Mouse (Mus musculus): ENCODE measurements around the gene Rhpn2. TPM values are rescaled to one million over a fixed set of nuclear protein-coding genes. Genes with fewer than 3 reads are reported as not detected.

Gene Rhpn2
- polyA plus RNA-seq, 1 experiment from 2014 or later = not detected

DNA sequence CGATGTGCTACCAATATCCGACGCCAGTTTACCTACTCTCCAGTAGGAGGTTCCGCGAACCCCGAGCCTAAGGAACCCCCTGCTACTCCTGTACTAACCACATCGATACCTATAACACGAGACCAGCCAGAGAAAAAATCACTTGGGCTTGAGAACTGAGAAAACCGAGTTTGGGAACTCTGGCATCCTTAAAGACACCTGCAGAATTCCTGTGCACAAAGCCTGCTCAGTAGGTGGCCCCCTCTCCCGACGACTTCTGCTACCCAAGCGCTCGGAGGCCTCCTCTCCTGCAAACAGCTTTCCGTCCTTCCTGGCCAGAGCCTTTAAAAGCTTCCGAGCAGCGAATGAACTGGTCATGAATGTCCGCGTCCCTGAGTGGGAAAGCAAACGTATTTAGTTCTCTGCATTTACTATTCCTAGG, 729 bp upstream of the Rhpn2 start:
- WGBS (ENCODE audit: missing documents) = 4% methylated on average over 18 of the region's 19 CpGs
- H3K4me3 ChIP-seq (ENCODE audit: inconsistent target) = peak overlapping the region; percentile 11
- no peak overlapping the region for H3K27ac ChIP-seq
- no peaks in the 10 kb centered on the region for H3K36me3 ChIP-seq (ENCODE audit: inconsistent target)
- no peaks in the 10 kb centered on the region for H3K79me2 ChIP-seq (ENCODE audit: inconsistent target)

- Histone ChIP-seq H3K4me3 (ENCODE audit: inconsistent target) (no peak overlapping the region; the same call in 1 of the 2 replicates), H3K79me2 (ENCODE audit: inconsistent target) (no peaks in the 10 kb centered on the region), H3K36me3 (ENCODE audit: inconsistent target) (no peaks in the 10 kb centered on the region), H3K27ac (no peak overlapping the region)
- WGBS (ENCODE audit: missing documents) = 1% methylated on average over 51 of the region's 51 CpGs
Observed at GRCm38 (mm10) chr7:35334527-35335452, 820 bp downstream of the Rhpn2 start.

GRCm38 (mm10) chr7:35340196-35340595, 6.2 kb downstream of the Rhpn2 start:
- Histone ChIP-seq H3K79me2 (ENCODE audit: inconsistent target) (no peaks in the 10 kb centered on the region), H3K4me3 (ENCODE audit: inconsistent target) (no peak overlapping the region), H3K27ac (no peak overlapping the region), H3K36me3 (ENCODE audit: inconsistent target) (no peaks in the 10 kb centered on the region)
- 65% methylated on average over 5 of the region's 5 CpGs for WGBS (ENCODE audit: missing documents)

DNA sequence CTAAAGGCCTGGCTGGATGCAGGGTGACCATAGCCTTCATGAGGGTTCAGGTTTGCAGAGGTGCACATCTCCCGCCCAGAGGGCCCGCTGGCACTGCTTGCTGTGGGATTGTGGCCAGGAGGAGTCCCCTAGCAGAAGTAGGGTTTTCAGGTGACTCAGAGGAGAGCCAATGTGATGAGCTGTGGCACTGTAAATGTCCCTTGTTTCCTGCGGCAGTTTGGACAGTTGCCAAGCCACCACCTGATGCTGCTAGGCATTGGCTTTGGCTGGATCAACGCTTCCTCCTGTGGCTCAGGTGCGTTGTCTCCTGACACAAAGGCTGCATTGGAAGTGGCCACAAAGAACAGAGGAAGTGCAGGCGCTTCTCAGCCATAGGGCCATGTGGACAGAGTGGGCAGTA, 7.3 kb downstream of the Rhpn2 start:
- H3K4me3 ChIP-seq (ENCODE audit: inconsistent target) = no peak overlapping the region
- H3K36me3 ChIP-seq (ENCODE audit: inconsistent target) = no peaks in the 10 kb centered on the region

GRCm38 (mm10) chr7:35342498-35342897, 8.5 kb downstream of the Rhpn2 start:
- H3K27ac ChIP-seq = no peak overlapping the region
- no peaks in the 10 kb centered on the region for H3K79me2 ChIP-seq (ENCODE audit: inconsistent target)
- H3K36me3 ChIP-seq (ENCODE audit: inconsistent target) = no peaks in the 10 kb centered on the region
- H3K4me3 ChIP-seq (ENCODE audit: inconsistent target) = no peak overlapping the region
- WGBS (ENCODE audit: missing documents) = 82% methylated on average over 4 of the region's 4 CpGs

More for the DNA sequence above, 7.3 kb downstream of the Rhpn2 start:
- WGBS (ENCODE audit: missing documents) = 68% methylated on average over 6 of the region's 6 CpGs
- Histone ChIP-seq H3K27ac (no peak overlapping the region), H3K79me2 (ENCODE audit: inconsistent target) (no peaks in the 10 kb centered on the region)

DNA sequence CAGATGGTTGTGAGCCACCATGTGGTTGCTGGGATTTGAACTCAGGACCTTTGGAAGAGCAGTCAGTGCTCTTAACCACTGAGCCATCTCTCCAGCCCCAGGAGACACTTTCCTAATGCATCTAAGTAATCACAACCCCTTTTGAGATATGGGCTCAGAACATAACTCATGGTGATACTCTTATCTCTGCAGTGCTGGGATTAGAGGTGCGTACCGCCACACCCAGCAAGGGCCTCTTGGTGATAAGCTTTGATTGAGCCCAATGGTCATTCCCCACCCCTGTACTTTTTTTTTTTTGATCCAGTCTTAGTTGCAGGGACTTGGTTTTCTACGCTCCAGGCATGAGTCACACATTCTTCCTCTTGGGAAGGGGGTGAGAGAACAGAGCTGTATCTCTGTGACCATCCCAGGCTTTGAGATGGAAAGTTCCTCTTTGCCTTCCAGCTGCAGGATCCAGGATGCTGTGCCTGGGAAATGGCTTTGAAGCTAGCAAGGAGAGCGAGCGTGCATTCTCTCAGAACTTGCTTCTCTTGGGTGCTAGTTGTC, 10.9 kb downstream of the Rhpn2 start:
- Histone ChIP-seq H3K79me2 (ENCODE audit: inconsistent target) (no peaks in the 10 kb centered on the region), H3K4me3 (ENCODE audit: inconsistent target) (no peak overlapping the region), H3K27ac (no peak overlapping the region), H3K36me3 (ENCODE audit: inconsistent target) (no peaks in the 10 kb centered on the region)
- 91% methylated on average over 5 of the region's 5 CpGs for WGBS (ENCODE audit: missing documents)

GRCm38 (mm10) chr7:35347918-35348700, 14.1 kb downstream of the Rhpn2 start:
- Histone ChIP-seq H3K36me3 (ENCODE audit: inconsistent target) (no peaks in the 10 kb centered on the region), H3K27ac (no peak overlapping the region), H3K4me3 (ENCODE audit: inconsistent target) (no peak overlapping the region), H3K79me2 (ENCODE audit: inconsistent target) (no peaks in the 10 kb centered on the region)
- 68% methylated on average over 15 of the region's 18 CpGs for WGBS (ENCODE audit: missing documents)

GRCm38 (mm10) chr7:35349022-35349421, 15.1 kb downstream of the Rhpn2 start:
- 88% methylated on average over 4 of the region's 4 CpGs for WGBS (ENCODE audit: missing documents)
- no peaks in the 10 kb centered on the region for H3K36me3 ChIP-seq (ENCODE audit: inconsistent target)
- H3K27ac ChIP-seq = no peak overlapping the region
- no peaks in the 10 kb centered on the region for H3K79me2 ChIP-seq (ENCODE audit: inconsistent target)
- H3K4me3 ChIP-seq (ENCODE audit: inconsistent target) = no peak overlapping the region

- Histone ChIP-seq H3K36me3 (ENCODE audit: inconsistent target) (no peaks in the 10 kb centered on the region), H3K79me2 (ENCODE audit: inconsistent target) (no peaks in the 10 kb centered on the region), H3K27ac (no peak overlapping the region), H3K4me3 (ENCODE audit: inconsistent target) (no peak overlapping the region)
- WGBS (ENCODE audit: missing documents) = 94% methylated on average over 8 of the region's 8 CpGs
Observed at GRCm38 (mm10) chr7:35349886-35350684, 16.1 kb downstream of the Rhpn2 start.

DNA sequence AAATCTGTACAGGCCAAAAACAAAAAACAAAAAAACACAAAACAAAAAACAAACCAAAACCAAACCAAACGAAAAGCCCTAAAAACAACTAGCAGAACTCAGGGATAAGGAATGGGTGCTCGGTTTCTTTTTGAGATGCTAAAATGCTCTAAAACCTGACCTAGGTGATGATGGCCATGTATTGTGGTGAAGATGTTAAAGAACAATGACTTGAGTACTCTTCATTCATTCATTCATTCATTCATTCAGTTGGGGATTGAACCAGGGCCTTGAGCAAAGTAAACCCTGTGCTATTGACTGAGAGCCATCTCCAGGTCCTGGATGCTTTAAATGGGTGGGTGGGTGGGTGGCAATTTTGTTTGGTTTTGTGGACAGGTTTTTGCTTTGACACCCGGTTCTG, 17.2 kb downstream of the Rhpn2 start:
- Histone ChIP-seq H3K27ac (no peak overlapping the region), H3K79me2 (ENCODE audit: inconsistent target) (no peaks in the 10 kb centered on the region), H3K36me3 (ENCODE audit: inconsistent target) (no peaks in the 10 kb centered on the region), H3K4me3 (ENCODE audit: inconsistent target) (no peak overlapping the region)
- 94% methylated on average over 3 of the region's 3 CpGs for WGBS (ENCODE audit: missing documents)

- no peaks in the 10 kb centered on the region for H3K36me3 ChIP-seq (ENCODE audit: inconsistent target)
- H3K4me3 ChIP-seq (ENCODE audit: inconsistent target) = no peak overlapping the region
- no peaks in the 10 kb centered on the region for H3K79me2 ChIP-seq (ENCODE audit: inconsistent target)
- WGBS (ENCODE audit: missing documents) = 91% methylated on average over 6 of the region's 15 CpGs
- H3K27ac ChIP-seq = no peak overlapping the region
Observed at GRCm38 (mm10) chr7:35353306-35353705, 19.3 kb downstream of the Rhpn2 start.

GRCm38 (mm10) chr7:35355303-35355872, 21.4 kb downstream of the Rhpn2 start:
- Histone ChIP-seq H3K4me3 (ENCODE audit: inconsistent target) (no peak overlapping the region), H3K79me2 (ENCODE audit: inconsistent target) (no peaks in the 10 kb centered on the region), H3K27ac (no peak overlapping the region), H3K36me3 (ENCODE audit: inconsistent target) (no peaks in the 10 kb centered on the region)
- 68% methylated on average over 5 of the region's 5 CpGs for WGBS (ENCODE audit: missing documents)

GRCm38 (mm10) chr7:35357621-35358020, 23.7 kb downstream of the Rhpn2 start:
- Histone ChIP-seq H3K4me3 (ENCODE audit: inconsistent target) (no peak overlapping the region), H3K36me3 (ENCODE audit: inconsistent target) (no peaks in the 10 kb centered on the region), H3K79me2 (ENCODE audit: inconsistent target) (no peaks in the 10 kb centered on the region), H3K27ac (no peak overlapping the region)
- WGBS (ENCODE audit: missing documents) = 94% methylated on average over 12 of the region's 12 CpGs

GRCm38 (mm10) chr7:35362253-35362652, 28.3 kb downstream of the Rhpn2 start:
- Histone ChIP-seq H3K4me3 (ENCODE audit: inconsistent target) (no peak overlapping the region), H3K27ac (no peak overlapping the region), H3K79me2 (ENCODE audit: inconsistent target) (no peaks in the 10 kb centered on the region), H3K36me3 (ENCODE audit: inconsistent target) (no peaks in the 10 kb centered on the region)
- 84% methylated on average over 5 of the region's 5 CpGs for WGBS (ENCODE audit: missing documents)

All from macrophage (primary cell).